Mouse (Mus musculus) hindbrain, embryonic 15.5 days (tissue): ENCODE data around the gene Rbfox2. TPM values are rescaled to one million over a fixed set of nuclear protein-coding genes. Genes with fewer than 3 reads are reported as not detected.
A peak's percentile ranks its signal among the peaks of the same experiment; 100 is the strongest.

ENCODE experiments used
- ATAC-seq: fragments of 200-750 bp; cut with Nextera tagmentation; 2 replicates; pipeline ENCODE4 v1.8.0; 2017; ENCODE audit warnings: low read depth, moderate number of reproducible peaks, moderate TSS enrichment; ENCODE audit not compliant: low FRiP score
- H3K27ac ChIP-seq: fragments of 300-500 bp; sonication (generic); replicated peaks from 2 replicates; pipeline ENCODE4 v1.5.1; 2015; ENCODE audit warnings: mild to moderate bottlenecking, inconsistent platforms
- H3K27me3 ChIP-seq: fragments of 300-500 bp; sonication (generic); 2 replicates; pipeline ENCODE4 v1.6.1; 2015; ENCODE audit warnings: control low read depth, inconsistent platforms
- H3K36me3 ChIP-seq: fragments of 300-500 bp; sonication (generic); 2 replicates; pipeline ENCODE4 v1.6.1; 2015; ENCODE audit warnings: control low read depth, inconsistent platforms
- H3K4me1 ChIP-seq: fragments of 300-500 bp; sonication (generic); replicated peaks from 2 replicates; pipeline ENCODE4 v1.6.1; 2015; ENCODE audit warnings: control low read depth, inconsistent platforms
- H3K4me2 ChIP-seq: fragments of 300-500 bp; sonication (generic); 2 replicates; pipeline ENCODE4 v1.6.1; 2015; ENCODE audit warnings: moderate library complexity, mild to moderate bottlenecking, inconsistent platforms
- H3K4me3 ChIP-seq: fragments of 300-500 bp; sonication (generic); 2 replicates; pipeline ENCODE4 v1.5.1; 2015; ENCODE audit warnings: mild to moderate bottlenecking, inconsistent platforms
- H3K9ac ChIP-seq: fragments of 300-500 bp; sonication (generic); 2 replicates; pipeline ENCODE4 v1.6.1; 2015; ENCODE audit warnings: inconsistent platforms
- H3K9me3 ChIP-seq: fragments of 300-500 bp; sonication (generic); 2 replicates; pipeline ENCODE4 v1.6.1; 2016; ENCODE audit warnings: control low read depth, inconsistent platforms
- WGBS: fragments of 180-500 bp; shearing (Covaris S2); methylation state at CpG from one replicate; pipeline ENCODE4 v1.1.7; 2015; 5-methylcytosine and 5-hydroxymethylcytosine counted together
- polyA plus RNA-seq: library from polyadenylated mRNA; unstranded; fragments of >200 nt; fragmentation: Nextera tagmentation; extraction: Ambion mirVana; gene quantifications from 2 replicates; pipeline ENCODE4 v1.2.1, GENCODE M21; 2015

Gene Rbfox2
- 140 and 151 TPM in 2 replicates for polyA plus RNA-seq

- Histone ChIP-seq H3K4me3 (peak within 1 kb of the TSS; percentile 72), H3K9ac (peak within 1 kb of the TSS; percentile 92), H3K27ac (peak within 1 kb of the TSS; percentile 96), H3K4me2 (peak within 1 kb of the TSS; percentile 86), H3K27me3 (no peaks in the 10 kb centered on the region), H3K9me3 (no peaks in the 10 kb centered on the region), H3K4me1 (peaks cover 28% of the 10 kb centered on the region), H3K36me3 (no peaks in the 10 kb centered on the region)
- peak; percentile 98 for ATAC-seq
- under 1% methylated on average over 59 of the region's 90 CpGs for WGBS
These were observed at the start of gene Rbfox2 for GRCm38 (mm10) chr15:77306547-77307261. Gene Rbfox2 (minus strand): TSS chr15:77307004.

DNA sequence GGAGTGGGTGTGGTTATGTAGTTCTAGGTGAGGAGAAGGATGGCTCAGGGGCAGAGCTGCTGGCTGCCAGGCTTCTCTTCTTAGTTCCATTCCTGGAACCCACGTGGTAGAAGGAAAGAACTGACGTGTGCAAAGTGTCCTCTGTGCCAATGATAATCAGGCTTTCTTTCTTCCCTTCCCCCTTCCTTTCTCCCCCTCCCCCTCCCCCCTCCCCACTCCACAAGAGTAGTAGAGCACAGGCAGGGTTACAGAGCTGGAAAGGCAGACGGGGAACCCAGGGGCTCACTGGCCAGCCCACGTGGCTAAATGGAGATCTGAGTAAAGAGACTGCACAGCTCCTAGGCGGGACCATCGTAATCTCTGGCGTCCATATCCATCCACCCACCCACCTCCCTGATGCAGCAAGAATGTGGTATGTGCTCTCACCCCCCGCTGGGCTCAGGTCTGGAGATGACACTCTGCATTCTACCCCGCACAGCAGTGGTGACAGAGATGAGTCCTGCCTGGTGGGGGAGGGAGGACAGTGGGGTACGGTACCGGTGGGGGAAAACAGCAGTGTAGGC is 49.5 kb upstream of the Rbfox2 start:
- Histone ChIP-seq H3K4me2 (peak overlapping the region; percentile 40), H3K4me3 (peak overlapping the region; percentile 10), H3K9me3 (no peaks in the 10 kb centered on the region), H3K36me3 (no peaks in the 10 kb centered on the region), H3K27ac (peak overlapping the region; percentile 60), H3K27me3 (no peaks in the 10 kb centered on the region), H3K9ac (0 out of 2 replicates have a peak overlapping the region, but pooled peaks have one; percentile 6), H3K4me1 (peaks cover 52% of the 10 kb centered on the region)
- ATAC-seq = peak; percentile 59
- 9% methylated on average over 11 of the region's 11 CpGs for WGBS

- Histone ChIP-seq H3K4me2 (no peak overlapping the region), H3K27me3 (no peaks in the 10 kb centered on the region), H3K9me3 (no peaks in the 10 kb centered on the region), H3K36me3 (no peaks in the 10 kb centered on the region), H3K4me1 (peaks cover 52% of the 10 kb centered on the region), H3K9ac (no peak overlapping the region), H3K27ac (peak overlapping the region; percentile 53), H3K4me3 (no peak overlapping the region)
- no peak for ATAC-seq
- 42% methylated on average over 6 of the region's 6 CpGs for WGBS
These were observed 48.2 kb upstream of the Rbfox2 start for GRCm38 (mm10) chr15:77354848-77355551.

GRCm38 (mm10) chr15:77354496-77354847 is 47.7 kb upstream of the Rbfox2 start:
- Histone ChIP-seq H3K4me1 (peaks cover 50% of the 10 kb centered on the region), H3K36me3 (no peaks in the 10 kb centered on the region), H3K9me3 (no peaks in the 10 kb centered on the region), H3K4me2 (no peak overlapping the region), H3K27me3 (no peaks in the 10 kb centered on the region), H3K4me3 (no peak overlapping the region), H3K9ac (no peak overlapping the region), H3K27ac (peak overlapping the region; percentile 53; the same call in 1 of the 2 replicates)
- 43% methylated on average over 4 of the region's 4 CpGs for WGBS
- ATAC-seq = no peak

- no peak overlapping the region for H3K4me2 ChIP-seq
- no peak overlapping the region for H3K27ac ChIP-seq
- WGBS = 26% methylated on average over 4 of the region's 4 CpGs
- no peaks in the 10 kb centered on the region for H3K36me3 ChIP-seq
- no peak overlapping the region for H3K9ac ChIP-seq
- H3K4me1 ChIP-seq = peaks cover 43% of the 10 kb centered on the region
- no peaks in the 10 kb centered on the region for H3K9me3 ChIP-seq
- no peaks in the 10 kb centered on the region for H3K27me3 ChIP-seq
- no peak for ATAC-seq
- H3K4me3 ChIP-seq = no peak overlapping the region
These were observed 47.0 kb upstream of the Rbfox2 start for GRCm38 (mm10) chr15:77353764-77354163.

- Histone ChIP-seq H3K4me2 (no peak overlapping the region), H3K27me3 (no peaks in the 10 kb centered on the region), H3K27ac (no peak overlapping the region), H3K36me3 (no peaks in the 10 kb centered on the region), H3K4me3 (no peak overlapping the region), H3K9me3 (no peaks in the 10 kb centered on the region), H3K9ac (no peak overlapping the region), H3K4me1 (peaks cover 37% of the 10 kb centered on the region)
- 60% methylated on average over 7 of the region's 7 CpGs for WGBS
- ATAC-seq = no peak
These were observed 46.1 kb upstream of the Rbfox2 start for GRCm38 (mm10) chr15:77352863-77353262.

DNA sequence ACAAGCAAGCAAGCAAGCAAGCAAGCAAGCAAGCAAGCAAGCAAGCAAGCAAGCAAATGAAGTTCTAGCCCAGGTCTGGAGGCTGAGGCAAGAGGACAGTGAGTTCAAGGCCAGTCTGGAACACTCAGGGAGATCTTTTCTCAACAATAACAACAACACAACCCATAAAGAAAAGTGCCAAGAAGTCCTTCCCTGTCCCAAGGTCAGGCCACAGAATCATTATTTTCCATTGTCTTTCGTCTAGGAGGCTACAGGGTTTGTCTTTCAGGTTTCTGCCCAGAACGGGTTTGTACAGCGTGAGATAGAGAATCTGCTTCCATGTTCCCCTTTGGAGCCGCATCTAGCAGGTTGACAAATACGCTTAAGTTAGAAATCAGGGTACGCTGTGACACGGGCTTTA is 43.3 kb upstream of the Rbfox2 start:
- Histone ChIP-seq H3K27ac (no peak overlapping the region), H3K4me2 (no peak overlapping the region), H3K36me3 (no peaks in the 10 kb centered on the region), H3K9ac (no peak overlapping the region), H3K4me3 (no peak overlapping the region), H3K4me1 (peaks cover 16% of the 10 kb centered on the region), H3K27me3 (no peaks in the 10 kb centered on the region), H3K9me3 (no peaks in the 10 kb centered on the region)
- WGBS = 93% methylated on average over 7 of the region's 7 CpGs
- ATAC-seq = no peak

- no peaks in the 10 kb centered on the region for H3K9me3 ChIP-seq
- H3K9ac ChIP-seq = no peak overlapping the region
- H3K27ac ChIP-seq = no peak overlapping the region
- peaks cover 20% of the 10 kb centered on the region for H3K4me1 ChIP-seq
- WGBS = 69% methylated on average over 7 of the region's 7 CpGs
- no peak overlapping the region for H3K4me2 ChIP-seq
- no peak for ATAC-seq
- H3K4me3 ChIP-seq = no peak overlapping the region
- H3K27me3 ChIP-seq = no peaks in the 10 kb centered on the region
- H3K36me3 ChIP-seq = no peaks in the 10 kb centered on the region
These were observed 41.3 kb upstream of the Rbfox2 start for GRCm38 (mm10) chr15:77348146-77348545.

DNA sequence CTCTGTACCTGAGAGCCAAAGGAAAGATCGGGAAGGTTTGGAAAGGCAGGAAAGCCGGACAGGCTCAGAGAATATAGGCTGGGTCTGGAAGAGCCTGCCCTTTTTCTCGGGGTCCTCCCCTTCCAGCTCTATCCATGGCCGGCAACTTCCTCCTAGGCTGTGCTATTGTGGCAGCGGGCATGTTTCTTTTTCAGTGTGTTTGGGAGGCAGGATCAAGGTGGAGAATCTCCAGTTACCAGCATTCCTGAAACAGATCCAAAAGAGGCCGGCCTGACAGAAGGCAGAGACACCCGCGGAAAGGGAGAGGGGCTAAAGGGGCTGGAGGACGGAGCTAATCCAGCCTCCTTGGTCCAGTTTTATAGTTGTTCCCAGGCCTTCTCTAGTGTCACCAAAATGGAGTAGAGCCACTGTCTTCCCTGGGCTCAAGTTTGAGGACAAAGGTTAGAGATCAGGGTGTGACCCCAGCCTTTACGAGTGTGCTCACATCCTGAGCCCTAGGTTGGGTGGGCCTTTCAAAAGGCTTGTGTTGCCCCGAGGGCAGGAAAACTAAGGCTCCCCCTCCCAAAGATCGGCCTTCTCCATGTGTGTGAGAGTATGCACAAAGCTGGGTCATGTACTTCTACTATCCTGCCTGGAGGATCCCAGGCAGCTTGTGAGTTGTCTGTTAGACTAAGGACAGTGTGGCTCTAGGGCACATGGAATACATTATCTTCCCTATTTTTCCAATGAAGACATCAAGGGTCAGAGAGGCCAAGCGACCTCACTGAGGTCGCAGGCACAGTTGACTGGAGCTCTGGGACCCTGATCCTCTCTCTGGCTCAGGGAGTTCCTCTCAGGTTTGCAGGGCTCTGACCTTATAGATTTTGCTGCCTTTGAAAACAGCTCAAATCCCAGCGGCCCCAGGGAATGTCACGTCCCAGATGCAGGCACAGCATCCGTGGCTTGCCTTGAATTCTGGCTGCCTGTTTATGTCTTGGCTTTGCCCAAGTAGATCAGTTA is 37.6 kb upstream of the Rbfox2 start:
- Histone ChIP-seq H3K9me3 (no peaks in the 10 kb centered on the region), H3K4me3 (no peak overlapping the region), H3K4me2 (peak overlapping the region; percentile 48), H3K36me3 (no peaks in the 10 kb centered on the region), H3K27me3 (no peaks in the 10 kb centered on the region), H3K27ac (peak overlapping the region; percentile 56), H3K9ac (no peak overlapping the region), H3K4me1 (peaks cover 21% of the 10 kb centered on the region)
- 0 out of 2 replicates have a peak, but pooled peaks have one; percentile 9 for ATAC-seq
- 35% methylated on average over 17 of the region's 17 CpGs for WGBS

DNA sequence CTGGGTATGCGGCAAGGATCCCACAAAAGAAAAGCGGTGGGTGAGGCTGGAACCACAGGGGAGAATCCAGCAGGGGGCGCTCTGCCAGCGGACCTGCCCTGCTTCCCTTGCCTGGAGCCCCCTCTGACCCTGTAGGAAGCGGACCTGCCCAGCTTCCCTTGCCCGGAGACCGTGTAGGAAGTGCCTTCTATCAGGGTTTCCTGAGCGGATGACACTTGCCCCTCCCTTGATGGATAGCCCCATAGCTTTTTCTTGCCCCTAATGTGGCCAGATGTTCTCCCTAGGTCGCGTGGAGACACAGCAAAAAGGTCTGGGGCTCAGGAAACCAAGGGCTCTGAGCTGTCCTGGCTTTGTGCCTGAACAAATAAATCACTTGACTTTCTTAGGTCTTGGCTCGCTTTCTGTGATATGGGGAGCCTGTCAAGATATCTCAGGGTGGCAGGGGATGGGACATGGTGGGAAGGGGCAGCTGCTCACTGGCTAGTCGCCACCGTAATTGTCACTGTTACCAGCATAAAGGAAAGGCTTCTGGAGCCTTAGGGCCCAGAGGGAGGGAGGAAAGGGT is 36.8 kb upstream of the Rbfox2 start:
- 5% methylated on average over 13 of the region's 13 CpGs for WGBS
- no peaks in the 10 kb centered on the region for H3K27me3 ChIP-seq
- H3K4me2 ChIP-seq = peak overlapping the region; percentile 48
- H3K4me1 ChIP-seq = peaks cover 21% of the 10 kb centered on the region
- ATAC-seq = peak; percentile 66
- no peaks in the 10 kb centered on the region for H3K9me3 ChIP-seq
- peak overlapping the region; percentile 56 for H3K27ac ChIP-seq
- peak overlapping the region; percentile 27; the same call in 1 of the 2 replicates for H3K9ac ChIP-seq
- peak overlapping the region; percentile 13; the same call in 1 of the 2 replicates for H3K4me3 ChIP-seq
- no peaks in the 10 kb centered on the region for H3K36me3 ChIP-seq

- peak overlapping the region; percentile 48 for H3K4me2 ChIP-seq
- H3K9me3 ChIP-seq = no peaks in the 10 kb centered on the region
- ATAC-seq = peak; percentile 29; the same call in 1 of the 2 replicates
- H3K9ac ChIP-seq = peak overlapping the region; percentile 27
- peaks cover 21% of the 10 kb centered on the region for H3K4me1 ChIP-seq
- WGBS = 24% methylated on average over 18 of the region's 18 CpGs
- no peaks in the 10 kb centered on the region for H3K36me3 ChIP-seq
- H3K27ac ChIP-seq = peak overlapping the region; percentile 56
- H3K27me3 ChIP-seq = no peaks in the 10 kb centered on the region
- H3K4me3 ChIP-seq = peak overlapping the region; percentile 13; the same call in 1 of the 2 replicates
These were observed 36.2 kb upstream of the Rbfox2 start for GRCm38 (mm10) chr15:77342962-77343526.
